Mouse (Mus musculus) embryonic fibroblast, embryonic 13.5 days (primary cell): Measurements from ENCODE around the gene Polr2l. TPM values are rescaled to one million over a fixed set of nuclear protein-coding genes. Genes with fewer than 3 reads are reported as not detected.

Source experiments
- H3K27ac ChIP-seq: 2 replicates; pipeline ENCODE4 v1.5.1; 2012; ENCODE audit warnings: low read length, control low read depth, inconsistent platforms; ENCODE audit not compliant: insufficient read depth
- H3K4me1 ChIP-seq: 2 replicates; pipeline ENCODE4 v1.6.1; 2011; ENCODE audit warnings: low read length; ENCODE audit not compliant: control insufficient read depth, insufficient read depth
- H3K4me3 ChIP-seq: 2 replicates; pipeline ENCODE4 v1.5.1; 2011; ENCODE audit warnings: mild to moderate bottlenecking, control low read depth, low read length; ENCODE audit not compliant: insufficient read depth
- CTCF ChIP-seq: IDR thresholded peaks from 2 replicates; pipeline ENCODE4 v1.5.1; 2011; ENCODE audit warnings: mild to moderate bottlenecking, control low read depth, low read length, moderate library complexity, borderline replicate concordance; ENCODE audit not compliant: insufficient read depth
- POLR2A ChIP-seq: IDR thresholded peaks from 2 replicates; pipeline ENCODE4 v1.6.1; 2011; ENCODE audit warnings: low read depth, mild to moderate bottlenecking, control low read depth, low read length, moderate library complexity
- polyA plus RNA-seq: library from polyadenylated mRNA; stranded (reverse); fragments of >200 nt; gene quantifications from 2 replicates; pipeline ENCODE4 v1.2.4, GENCODE M21; 2011; ENCODE audit warnings: low read depth; ENCODE audit not compliant: missing spikeins, insufficient read length

Polr2l gene
- polyA plus RNA-seq, 1 experiment = 13.1 TPM

GRCm38 (mm10) chr7:141461521-141462332 lies 13.2 kb downstream of the Polr2l start:
- Histone ChIP-seq H3K27ac (no peak overlapping the region), H3K4me3 (peak overlapping the region; percentile 33), H3K4me1 (peaks cover 11% of the 10 kb centered on the region; the same call in 1 of the 2 replicates)
- TF ChIP-seq CTCF = no peak

- peak within 1 kb of the TSS; percentile 33 for H3K4me3 ChIP-seq
- peaks cover 9% of the 10 kb centered on the region; the same call in 1 of the 2 replicates for H3K4me1 ChIP-seq
- no peak within 1 kb of the TSS for H3K27ac ChIP-seq
- TF ChIP-seq CTCF (no peak), POLR2A (no peak)
Observed at GRCm38 (mm10) chr7:141460391-141461113, 14.4 kb downstream of the Polr2l start, which contains the start of gene Cracr2b. Gene Cracr2b, plus strand, starts transcription at chr7:141461094.

DNA sequence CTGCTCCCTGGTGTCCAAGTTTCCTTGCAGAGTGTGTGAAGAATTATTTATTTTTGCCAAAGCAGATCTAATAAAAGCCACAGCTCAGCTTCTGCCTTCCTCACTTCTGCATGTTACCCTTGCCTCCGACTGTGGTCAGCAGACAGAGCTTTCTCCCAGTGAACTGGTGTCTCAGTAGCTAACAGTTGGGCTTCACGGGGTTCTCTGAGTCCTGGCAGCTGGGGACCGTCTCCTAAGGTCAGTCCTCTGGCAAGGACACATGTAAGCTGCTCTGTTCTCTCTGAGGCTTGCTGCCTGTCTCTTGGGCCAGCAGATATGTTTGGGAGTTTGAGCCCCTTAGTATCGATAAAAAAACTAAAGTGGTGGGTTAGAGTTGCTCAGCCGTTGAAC lies 14.9 kb downstream of the Polr2l start:
- no peak overlapping the region for H3K27ac ChIP-seq
- no peak for TF ChIP-seq CTCF
- TF ChIP-seq POLR2A = no peak

DNA sequence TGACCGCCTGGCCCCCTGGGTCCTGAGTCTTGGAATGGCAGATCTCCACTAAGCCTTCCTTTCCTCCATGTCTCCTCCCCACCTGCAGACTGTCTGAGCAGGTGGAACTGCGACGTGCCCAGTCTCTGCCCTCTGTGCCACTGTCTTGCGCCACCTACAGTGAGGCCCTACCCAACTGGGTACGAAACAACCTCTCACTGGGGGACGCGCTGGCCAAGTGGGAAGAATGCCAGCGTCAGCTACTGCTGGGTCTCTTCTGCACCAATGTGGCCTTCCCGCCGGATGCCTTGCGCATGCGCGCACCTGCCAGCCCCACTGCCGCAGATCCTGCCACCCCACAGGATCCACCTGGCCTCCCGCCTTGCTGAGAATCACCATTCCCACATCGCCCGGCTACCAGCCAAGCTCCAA lies 15.6 kb downstream of the Polr2l start:
- Histone ChIP-seq H3K4me3 (no peak overlapping the region), H3K27ac (no peak overlapping the region), H3K4me1 (0 out of 2 replicates have a peak, but pooled peaks cover 7% of the 10 kb centered on the region)
- TF ChIP-seq CTCF = no peak
- TF ChIP-seq POLR2A = no peak

More for the DNA sequence above, 14.9 kb downstream of the Polr2l start:
- Histone ChIP-seq H3K4me1 (0 out of 2 replicates have a peak, but pooled peaks cover 7% of the 10 kb centered on the region), H3K4me3 (no peak overlapping the region)

DNA sequence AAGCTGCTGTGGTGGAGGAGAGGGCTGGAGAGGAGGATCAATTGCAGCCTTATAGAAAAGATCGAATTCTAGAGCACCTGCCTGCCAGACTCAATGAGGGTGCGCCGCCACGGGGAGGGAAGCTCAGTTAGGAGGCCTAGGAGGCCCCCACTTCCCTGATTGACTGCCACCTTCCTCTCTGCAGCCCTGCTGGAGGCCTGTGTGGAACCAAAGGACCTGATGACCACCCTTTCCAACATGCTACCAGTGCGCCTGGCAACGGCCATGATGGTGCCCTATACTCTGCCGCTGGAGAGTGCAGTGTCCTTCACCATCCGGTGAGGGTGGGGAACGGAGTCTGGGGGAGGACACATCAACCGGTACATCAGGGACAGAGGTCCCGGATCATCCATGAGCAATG lies 16.3 kb downstream of the Polr2l start:
- no peak overlapping the region for H3K27ac ChIP-seq
- H3K4me1 ChIP-seq = 0 out of 2 replicates have a peak, but pooled peaks cover 7% of the 10 kb centered on the region
- no peak overlapping the region for H3K4me3 ChIP-seq
- TF ChIP-seq POLR2A (no peak), CTCF (no peak)

DNA sequence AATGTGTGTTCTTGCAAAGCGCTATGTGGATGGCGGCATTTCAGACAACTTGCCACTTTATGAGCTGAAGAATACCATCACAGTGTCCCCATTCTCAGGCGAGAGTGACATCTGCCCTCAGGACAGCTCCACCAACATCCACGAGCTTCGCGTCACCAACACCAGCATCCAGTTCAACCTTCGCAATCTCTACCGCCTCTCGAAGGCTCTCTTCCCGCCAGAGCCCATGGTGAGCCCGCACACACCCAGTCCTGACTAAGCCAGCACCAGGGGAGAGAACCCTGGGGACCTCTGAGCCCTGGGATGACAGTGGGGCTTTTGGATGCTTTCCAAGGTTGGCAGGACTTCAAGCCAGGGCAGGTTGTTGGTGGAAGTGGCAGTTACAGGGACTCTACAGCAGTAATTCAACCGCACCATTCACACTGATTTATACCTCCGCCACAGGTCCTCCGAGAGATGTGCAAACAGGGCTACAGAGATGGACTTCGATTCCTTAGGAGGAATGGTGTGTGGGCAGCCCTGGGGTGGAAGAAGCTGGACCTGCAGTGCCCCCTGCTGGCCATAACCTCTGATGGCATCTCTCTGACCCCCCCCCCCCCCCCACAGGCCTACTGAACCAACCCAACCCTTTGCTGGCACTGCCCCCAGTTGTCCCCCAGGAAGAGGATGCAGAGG lies 16.8 kb downstream of the Polr2l start:
- Histone ChIP-seq H3K4me1 (0 out of 2 replicates have a peak, but pooled peaks cover 7% of the 10 kb centered on the region), H3K27ac (no peak overlapping the region), H3K4me3 (no peak overlapping the region)
- TF ChIP-seq POLR2A = no peak
- peak; percentile 45; the same call in 1 of the 2 replicates for TF ChIP-seq CTCF

DNA sequence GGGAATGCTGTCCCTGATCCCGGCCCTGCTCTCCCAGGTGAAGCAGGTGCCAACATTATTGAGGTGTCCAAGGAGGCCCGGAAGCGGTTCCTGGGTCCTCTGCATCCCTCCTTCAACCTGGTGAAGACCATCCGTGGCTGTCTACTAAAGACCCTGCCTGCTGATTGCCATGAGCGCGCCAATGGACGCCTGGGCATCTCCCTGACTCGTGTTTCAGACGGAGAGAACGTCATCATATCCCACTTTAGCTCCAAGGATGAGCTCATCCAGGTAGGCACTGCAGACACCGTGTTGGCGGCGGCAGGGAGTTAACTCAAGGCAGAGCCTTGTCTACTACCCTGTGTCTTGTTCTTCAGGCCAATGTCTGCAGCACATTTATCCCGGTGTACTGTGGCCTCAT lies 17.7 kb downstream of the Polr2l start:
- TF ChIP-seq CTCF (no peak), POLR2A (no peak)
- Histone ChIP-seq H3K4me3 (no peak overlapping the region), H3K27ac (no peak overlapping the region), H3K4me1 (0 out of 2 replicates have a peak, but pooled peaks cover 4% of the 10 kb centered on the region)

GRCm38 (mm10) chr7:141456739-141457138 lies 18.2 kb downstream of the Polr2l start:
- TF ChIP-seq CTCF = no peak
- no peak for TF ChIP-seq POLR2A
- no peak overlapping the region for H3K4me3 ChIP-seq
- H3K27ac ChIP-seq = no peak overlapping the region
- H3K4me1 ChIP-seq = 0 out of 2 replicates have a peak, but pooled peaks cover 3% of the 10 kb centered on the region

DNA sequence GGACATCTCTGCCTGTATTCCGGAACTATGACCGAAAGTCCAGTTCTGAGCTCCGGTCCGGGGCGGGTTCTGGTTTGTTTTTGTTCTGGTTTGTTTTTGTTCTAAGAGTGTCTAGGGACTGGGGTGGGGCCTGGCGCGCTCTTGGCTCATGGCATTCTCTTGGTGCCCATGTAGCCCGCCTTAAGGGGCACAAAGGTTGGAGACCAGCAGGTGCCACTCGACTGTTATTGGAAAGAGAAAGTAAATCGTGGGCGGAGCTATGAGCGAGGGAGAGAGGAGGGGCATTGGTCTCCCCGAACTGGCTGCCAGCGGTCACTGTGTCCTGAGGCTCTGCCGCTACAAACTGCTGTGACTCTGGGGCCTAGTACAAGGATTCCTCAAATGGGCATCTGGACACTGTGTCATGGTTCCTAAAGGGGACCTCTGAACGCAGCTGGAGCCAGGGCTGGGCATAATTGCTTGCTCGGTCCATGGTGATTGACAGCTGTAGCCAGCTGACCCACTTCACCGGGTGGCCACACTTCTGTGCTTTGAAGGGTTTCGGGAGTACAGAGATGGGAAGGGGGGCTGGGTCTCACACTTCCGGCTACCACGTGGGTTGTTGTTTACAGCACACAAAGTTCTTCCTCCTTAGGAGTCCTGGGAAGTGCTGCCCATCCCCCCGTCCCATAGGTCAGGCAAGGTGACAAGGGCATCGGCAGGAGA lies 19.2 kb downstream of the Polr2l start:
- Histone ChIP-seq H3K27ac (no peak overlapping the region), H3K4me1 (0 out of 2 replicates have a peak, but pooled peaks cover 3% of the 10 kb centered on the region), H3K4me3 (peak overlapping the region; percentile 81)
- TF ChIP-seq POLR2A (0 out of 2 replicates have a peak, but pooled peaks have one; percentile 28), CTCF (no peak)
